Mouse (Mus musculus) central nervous system, embryonic 14 days (tissue): ENCODE measurements around the gene Pglyrp4. TPM values are rescaled to one million over a fixed set of nuclear protein-coding genes. Genes with fewer than 3 reads are reported as not detected.

Experiments
- polyA plus RNA-seq: library from polyadenylated mRNA; depleted of rRNA; stranded (reverse); fragments of >200 nt; gene quantifications from 2 replicates; pipeline ENCODE4 v1.2.3, GENCODE M21; 2012; rRNA removed

The Pglyrp4 gene
- 0.05 TPM in 1 of 2 replicates, not detected in the other for polyA plus RNA-seq

DNA sequence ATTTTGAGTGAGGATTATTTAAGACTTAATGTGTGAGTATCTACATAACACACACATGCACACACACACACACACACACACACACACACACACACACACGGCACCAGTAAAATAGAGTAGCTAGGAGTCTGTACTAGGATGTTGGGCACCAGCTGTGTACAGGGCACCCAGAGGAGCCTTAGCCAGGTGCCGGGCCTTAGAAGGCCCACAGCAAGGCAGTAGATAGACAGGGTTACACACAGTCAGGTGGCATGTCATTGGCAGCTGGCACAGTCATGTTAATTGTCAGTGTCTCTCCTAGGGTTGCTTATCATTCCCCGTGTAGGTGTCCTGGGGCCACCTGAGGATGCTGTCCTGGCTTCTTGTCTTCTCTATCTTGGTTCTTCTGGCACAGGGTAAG lies at the start of gene Pglyrp4:
TSS of gene Pglyrp4 (plus strand) at position 301 of the 400 bp plus-strand sequence.

DNA sequence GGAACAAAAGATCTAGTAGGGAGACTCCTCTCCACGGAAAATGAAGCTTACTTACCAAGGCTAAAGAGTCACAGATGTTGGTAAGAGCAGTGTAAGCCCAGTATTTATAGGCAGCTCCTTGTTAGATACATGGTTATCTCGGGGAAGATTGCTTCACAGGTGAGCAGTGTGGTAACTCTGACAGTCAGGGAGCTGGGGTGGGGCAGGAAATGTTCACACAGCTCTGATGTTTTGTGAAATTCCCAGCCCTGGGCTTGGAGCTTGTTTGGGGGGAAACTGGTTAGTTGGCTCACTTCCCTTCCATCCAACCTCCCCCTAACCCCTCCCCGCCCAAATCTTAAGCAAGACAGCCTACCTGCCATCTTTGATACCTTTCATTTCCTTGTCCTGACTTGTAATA lies 31.1 kb upstream of the Pglyrp4 start, which contains the start of gene S100a9:
TSS of gene S100a9 (minus strand) at position 109 of the 400 bp plus-strand sequence.

GRCm38 (mm10) chr3:90777776-90778175 lies 51.1 kb downstream of the Pglyrp4 start, which contains the start of gene Gm5849:
TSS of gene Gm5849 (minus strand) at chr3:90777876.

Other genes starting within 250 kb of the Pglyrp4 start
- gene Snapin, start 235.9 kb upstream of the Pglyrp4 start, polyA plus RNA-seq: 47.3 and 49.6 TPM in 2 replicates
- gene Chtop, start 217.4 kb upstream of the Pglyrp4 start, polyA plus RNA-seq: 202 and 231 TPM in 2 replicates
- gene S100a1, start 212.5 kb upstream of the Pglyrp4 start, polyA plus RNA-seq: 10.7 and 14.6 TPM in 2 replicates
- 8.2 and 13.0 TPM in 2 replicates for gene S100a13, start 212.5 kb upstream of the Pglyrp4 start, polyA plus RNA-seq
- 0.18 and 4.9 TPM in 2 replicates for gene S100a14, start 200.1 kb upstream of the Pglyrp4 start, polyA plus RNA-seq
- 22.0 and 30.8 TPM in 2 replicates for gene S100a16, start 189.7 kb upstream of the Pglyrp4 start, polyA plus RNA-seq
- 0.45 and 0.63 TPM in 2 replicates for gene S100a3, start 166.3 kb upstream of the Pglyrp4 start, polyA plus RNA-seq
- not detected in 2 replicates for gene S100a2, start 136.7 kb upstream of the Pglyrp4 start, polyA plus RNA-seq
- gene Gm42674, start 125.0 kb upstream of the Pglyrp4 start, polyA plus RNA-seq: not detected in 2 replicates
- 2.1 and 5.3 TPM in 2 replicates for gene S100a4, start 123.1 kb upstream of the Pglyrp4 start, polyA plus RNA-seq
- gene S100a5, start 118.4 kb upstream of the Pglyrp4 start, polyA plus RNA-seq: not detected in 2 replicates
- 19.4 and 33.6 TPM in 2 replicates for gene S100a6, start 114.0 kb upstream of the Pglyrp4 start, polyA plus RNA-seq
- gene S100a7a, start 72.9 kb upstream of the Pglyrp4 start, polyA plus RNA-seq: 0.09 and 0.14 TPM in 2 replicates
- 6.5 and 9.2 TPM in 2 replicates for gene S100a8, start 57.9 kb upstream of the Pglyrp4 start, polyA plus RNA-seq
- 10.0 and 14.8 TPM in 2 replicates for gene S100a9, start 31.2 kb upstream of the Pglyrp4 start, polyA plus RNA-seq
- not detected in 2 replicates for gene Gm5849, start 51.0 kb downstream of the Pglyrp4 start, polyA plus RNA-seq